Mouse (Mus musculus): ENCODE measurements at regions not wholly inside any gene's neighbourhood (a gene's known extent, or its start where the extent isn't known, plus 50 kb on each side); places are given as distances from the start of the nearest gene placed in this dataset.

GRCm38 (mm10) chr16:87220611-87221010 is 133.4 kb upstream of the N6amt1 start:
- ATAC-seq (ENCODE audit: insufficient read depth) (no peak), DNase-seq (ENCODE audit: low read depth in 3 of 3, low spot score in 3 of 3) (no peak)
- Histone ChIP-seq H3K27ac (no peak overlapping the region), H3K27me3 (ENCODE audit: control insufficient read depth, insufficient read depth, low read length) (no peaks in the 10 kb centered on the region), H3K9me3 (ENCODE audit: control insufficient read depth, low read length) (no peaks in the 10 kb centered on the region), H3K4me1 (replicated peaks; ENCODE audit: control insufficient read depth in 2 of 2, insufficient read depth in 2 of 2, low read length in 1 of 2) (no peaks in the 10 kb centered on the region), H3K36me3 (replicated peaks; ENCODE audit: control insufficient read depth, insufficient read depth, low read depth) (no peaks in the 10 kb centered on the region), H3K9ac (replicated peaks) (no peak overlapping the region), H3K4me2 (ENCODE audit: low read depth) (no peak overlapping the region), H3K4me3 (ENCODE audit: insufficient read depth in 1 of 2, low read depth in 2 of 2, low read length in 2 of 2) (no peak overlapping the region)
- 61% methylated on average over 5 of the region's 5 CpGs for WGBS (ENCODE audit: insufficient replicate concordance)
- TF ChIP-seq CTCF (IDR thresholded peaks at IDR 0.05; ENCODE audit: low read depth) (no peak), EP300 (IDR thresholded peaks at IDR 0.05; ENCODE audit: low read depth) (no peak)

- ATAC-seq (ENCODE audit: insufficient read depth) (no peak), DNase-seq (ENCODE audit: low read depth in 3 of 3, low spot score in 3 of 3) (no peak)
- TF ChIP-seq EP300 (IDR thresholded peaks at IDR 0.05; ENCODE audit: low read depth) (no peak), CTCF (IDR thresholded peaks at IDR 0.05; ENCODE audit: low read depth) (no peak)
- H3K9ac ChIP-seq (replicated peaks) = no peak overlapping the region
- no peaks in the 10 kb centered on the region for H3K27me3 ChIP-seq (ENCODE audit: control insufficient read depth, insufficient read depth, low read length)
- no peaks in the 10 kb centered on the region for H3K4me1 ChIP-seq (replicated peaks; ENCODE audit: control insufficient read depth in 2 of 2, insufficient read depth in 2 of 2, low read length in 1 of 2)
- H3K9me3 ChIP-seq (ENCODE audit: control insufficient read depth, low read length) = no peaks in the 10 kb centered on the region
- no peaks in the 10 kb centered on the region for H3K36me3 ChIP-seq (replicated peaks; ENCODE audit: control insufficient read depth, insufficient read depth, low read depth)
- no peak overlapping the region for H3K4me2 ChIP-seq (ENCODE audit: low read depth)
- no peak overlapping the region for H3K4me3 ChIP-seq (ENCODE audit: insufficient read depth in 1 of 2, low read depth in 2 of 2, low read length in 2 of 2)
- 52% methylated on average over 4 of the region's 4 CpGs for WGBS (ENCODE audit: insufficient replicate concordance)
- H3K27ac ChIP-seq = no peak overlapping the region
Measured at GRCm38 (mm10) chr16:87220201-87220600, 133.8 kb upstream of the N6amt1 start.

DNA sequence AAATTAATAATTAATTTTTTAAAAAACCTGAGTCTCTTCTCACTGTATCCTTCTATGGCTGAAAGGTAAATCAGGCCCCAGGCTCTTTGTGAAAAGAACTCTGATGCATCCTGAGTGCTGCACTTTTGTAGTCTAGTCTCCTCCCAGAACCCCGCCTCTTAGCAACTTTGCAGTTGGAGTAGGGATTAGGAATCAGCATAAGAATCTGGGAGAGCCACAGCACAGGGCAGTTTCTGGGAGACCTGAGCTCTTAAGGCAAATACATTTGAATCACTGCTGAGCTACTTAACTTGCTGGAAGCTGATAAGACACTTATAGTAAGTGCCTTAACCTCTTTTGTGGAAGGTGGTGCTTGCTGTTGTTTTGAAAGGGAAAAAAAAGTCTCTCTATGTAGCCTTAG is 146.1 kb upstream of the N6amt1 start:
- no peak overlapping the region for H3K4me2 ChIP-seq (ENCODE audit: low read depth)
- no peak overlapping the region for H3K27ac ChIP-seq
- ATAC-seq (ENCODE audit: insufficient read depth) (no peak), DNase-seq (ENCODE audit: low read depth in 3 of 3, low spot score in 3 of 3) (no peak)
- TF ChIP-seq EP300 (IDR thresholded peaks at IDR 0.05; ENCODE audit: low read depth) (no peak), CTCF (IDR thresholded peaks at IDR 0.05; ENCODE audit: low read depth) (no peak)
- no peaks in the 10 kb centered on the region for H3K9me3 ChIP-seq (ENCODE audit: control insufficient read depth, low read length)
- WGBS (ENCODE audit: insufficient replicate concordance) = 44% methylated on average over 1 of the region's 1 CpGs
- H3K27me3 ChIP-seq (ENCODE audit: control insufficient read depth, insufficient read depth, low read length) = no peaks in the 10 kb centered on the region
- no peak overlapping the region for H3K4me3 ChIP-seq (ENCODE audit: insufficient read depth in 1 of 2, low read depth in 2 of 2, low read length in 2 of 2)
- H3K4me1 ChIP-seq (replicated peaks; ENCODE audit: control insufficient read depth in 2 of 2, insufficient read depth in 2 of 2, low read length in 1 of 2) = no peaks in the 10 kb centered on the region
- H3K9ac ChIP-seq (replicated peaks) = no peak overlapping the region
- H3K36me3 ChIP-seq (replicated peaks; ENCODE audit: control insufficient read depth, insufficient read depth, low read depth) = no peaks in the 10 kb centered on the region

DNA sequence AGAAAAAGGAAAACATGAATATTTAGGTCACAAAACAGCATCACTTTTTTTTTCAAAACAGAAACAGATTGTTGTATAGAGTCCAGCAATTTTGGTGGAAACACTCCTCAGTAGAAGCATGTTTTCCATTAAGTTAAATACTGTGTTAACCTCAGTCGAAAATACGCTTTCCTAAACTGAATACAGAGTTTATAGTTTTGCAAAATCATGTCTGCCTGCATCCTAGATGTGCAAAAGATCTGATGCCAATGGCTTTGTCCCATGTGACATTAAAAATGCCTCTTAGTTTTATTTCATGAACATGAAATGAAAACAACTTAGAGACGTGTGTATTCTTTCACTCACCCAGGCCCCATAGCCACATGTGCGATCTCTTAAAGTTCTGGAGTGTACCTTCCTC is 163.5 kb upstream of the N6amt1 start:
- H3K27ac ChIP-seq = no peak overlapping the region
- no peaks in the 10 kb centered on the region for H3K9me3 ChIP-seq (ENCODE audit: control insufficient read depth, low read length)
- no peak overlapping the region for H3K4me2 ChIP-seq (ENCODE audit: low read depth)
- H3K4me3 ChIP-seq (ENCODE audit: insufficient read depth in 1 of 2, low read depth in 2 of 2, low read length in 2 of 2) = no peak overlapping the region
- no peak overlapping the region for H3K9ac ChIP-seq (replicated peaks)
- no peaks in the 10 kb centered on the region for H3K4me1 ChIP-seq (replicated peaks; ENCODE audit: control insufficient read depth in 2 of 2, insufficient read depth in 2 of 2, low read length in 1 of 2)
- TF ChIP-seq CTCF (IDR thresholded peaks at IDR 0.05; ENCODE audit: low read depth) (no peak), EP300 (IDR thresholded peaks at IDR 0.05; ENCODE audit: low read depth) (no peak)
- DNase-seq (ENCODE audit: low read depth in 3 of 3, low spot score in 3 of 3) (no peak), ATAC-seq (ENCODE audit: insufficient read depth) (no peak)
- 64% methylated on average over 4 of the region's 4 CpGs for WGBS (ENCODE audit: insufficient replicate concordance)
- H3K27me3 ChIP-seq (ENCODE audit: control insufficient read depth, insufficient read depth, low read length) = no peaks in the 10 kb centered on the region
- no peaks in the 10 kb centered on the region for H3K36me3 ChIP-seq (replicated peaks; ENCODE audit: control insufficient read depth, insufficient read depth, low read depth)

DNA sequence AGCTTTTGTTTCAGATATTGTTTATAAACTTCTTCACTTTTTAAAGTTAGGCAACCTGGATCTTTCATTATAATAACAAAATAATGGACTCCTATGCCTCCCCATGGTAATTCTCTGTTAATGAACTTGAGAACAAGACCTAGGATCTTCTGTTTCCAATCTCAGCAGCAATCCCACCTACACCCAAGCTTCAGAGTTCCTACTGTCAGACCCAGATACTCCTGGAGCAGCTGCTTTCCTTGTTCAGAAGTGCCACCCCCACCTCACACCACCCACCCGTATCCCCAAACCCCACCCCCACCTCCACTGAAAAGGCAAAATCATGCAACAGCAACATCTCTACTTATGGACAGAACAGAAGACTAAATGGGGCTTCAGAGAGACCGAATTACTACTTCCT is 165.2 kb upstream of the N6amt1 start:
- ATAC-seq (ENCODE audit: insufficient read depth) = no peak
- 38% methylated on average over 2 of the region's 2 CpGs for WGBS (ENCODE audit: insufficient replicate concordance)
- Histone ChIP-seq H3K27me3 (ENCODE audit: control insufficient read depth, insufficient read depth, low read length) (no peaks in the 10 kb centered on the region), H3K27ac (no peak overlapping the region), H3K4me2 (ENCODE audit: low read depth) (no peak overlapping the region), H3K4me3 (ENCODE audit: insufficient read depth in 1 of 2, low read depth in 2 of 2, low read length in 2 of 2) (no peak overlapping the region), H3K36me3 (replicated peaks; ENCODE audit: control insufficient read depth, insufficient read depth, low read depth) (no peaks in the 10 kb centered on the region), H3K4me1 (replicated peaks; ENCODE audit: control insufficient read depth in 2 of 2, insufficient read depth in 2 of 2, low read length in 1 of 2) (no peaks in the 10 kb centered on the region), H3K9ac (replicated peaks) (no peak overlapping the region), H3K9me3 (ENCODE audit: control insufficient read depth, low read length) (no peaks in the 10 kb centered on the region)
- no peak for DNase-seq (ENCODE audit: low read depth in 3 of 3, low spot score in 3 of 3)
- TF ChIP-seq EP300 (IDR thresholded peaks at IDR 0.05; ENCODE audit: low read depth) (no peak), CTCF (IDR thresholded peaks at IDR 0.05; ENCODE audit: low read depth) (no peak)

All from liver, embryonic 14.5 days (tissue).